Mouse (Mus musculus) olfactory bulb, adult 2 months (tissue): ENCODE data around the gene Dlx3. TPM values are rescaled to one million over a fixed set of nuclear protein-coding genes. Genes with fewer than 3 reads are reported as not detected.

Experiments
- H3K27ac ChIP-seq: fragments of 200-500 bp; 2 replicates; pipeline ENCODE4 v1.5.1; 2012; ENCODE audit warnings: low read depth, low read length; ENCODE audit not compliant: insufficient read depth
- H3K4me1 ChIP-seq: fragments of 200-500 bp; 2 replicates; pipeline ENCODE4 v1.6.1; 2012; ENCODE audit warnings: low read length; ENCODE audit not compliant: control insufficient read depth, insufficient read depth
- H3K4me3 ChIP-seq: fragments of 200-500 bp; 2 replicates; pipeline ENCODE4 v1.5.1; 2012; ENCODE audit warnings: mild to moderate bottlenecking, low read depth, low read length, moderate library complexity; ENCODE audit not compliant: insufficient read depth
- CTCF ChIP-seq: fragments of 200-500 bp; IDR thresholded peaks from 2 replicates; pipeline ENCODE4 v1.5.1; 2012; ENCODE audit warnings: low read depth, mild to moderate bottlenecking, low read length, moderate library complexity; ENCODE audit not compliant: insufficient read depth
- POLR2A ChIP-seq: fragments of 200-500 bp; IDR thresholded peaks from 2 replicates; pipeline ENCODE4 v1.6.1; 2012; ENCODE audit warnings: mild to moderate bottlenecking, low read depth, low read length, moderate library complexity; ENCODE audit not compliant: insufficient read depth
- WGBS: fragments of 180-500 bp; shearing (Covaris S2); methylation state at CpG from one replicate; pipeline ENCODE4 v1.1.7; 2018; 5-methylcytosine and 5-hydroxymethylcytosine counted together
- polyA plus RNA-seq: library from polyadenylated mRNA; stranded (reverse); fragments of >200 nt; gene quantifications from 2 replicates; pipeline ENCODE4 v1.2.4, GENCODE M21; 2012; ENCODE audit warnings: low replicate concordance; ENCODE audit not compliant: missing spikeins, insufficient read depth, insufficient read length

Dlx3 gene
- polyA plus RNA-seq, 1 experiment: not detected

DNA sequence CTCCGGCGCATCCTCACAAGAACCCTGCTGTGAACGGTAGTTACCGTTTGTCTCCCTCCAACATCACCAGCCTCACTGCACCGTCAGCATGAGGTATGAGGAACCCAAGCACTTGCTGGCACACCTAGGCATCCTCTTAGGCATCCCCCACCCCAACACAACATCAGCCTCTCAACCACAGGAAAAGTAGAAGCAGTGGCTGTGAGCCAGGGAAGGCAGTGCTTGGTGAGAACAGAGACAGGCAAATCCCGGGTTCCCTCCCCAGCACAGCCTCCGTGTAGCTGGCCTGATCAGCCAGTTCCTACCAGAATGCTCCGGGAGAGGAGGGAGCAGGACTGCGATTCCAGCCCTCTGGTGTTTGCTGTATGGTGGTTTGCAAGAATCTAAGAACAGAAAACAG lies 28.8 kb downstream of the Dlx3 start:
- no peak overlapping the region for H3K27ac ChIP-seq
- peaks cover 19% of the 10 kb centered on the region for H3K4me1 ChIP-seq
- no peak for TF ChIP-seq CTCF
- no peak for TF ChIP-seq POLR2A
- 4% methylated on average over 9 of the region's 9 CpGs for WGBS
- no peak overlapping the region for H3K4me3 ChIP-seq

GRCm38 (mm10) chr11:95149462-95150268 lies 29.7 kb downstream of the Dlx3 start:
- Histone ChIP-seq H3K4me1 (peaks cover 19% of the 10 kb centered on the region), H3K27ac (no peak overlapping the region), H3K4me3 (no peak overlapping the region)
- no peak for TF ChIP-seq POLR2A
- no peak for TF ChIP-seq CTCF
- WGBS: 4% methylated on average over 27 of the region's 27 CpGs

GRCm38 (mm10) chr11:95150269-95151049 lies 30.5 kb downstream of the Dlx3 start:
- TF ChIP-seq POLR2A (no peak), CTCF (no peak)
- Histone ChIP-seq H3K4me3 (no peak overlapping the region), H3K27ac (no peak overlapping the region), H3K4me1 (peaks cover 11% of the 10 kb centered on the region)
- 4% methylated on average over 33 of the region's 33 CpGs for WGBS

DNA sequence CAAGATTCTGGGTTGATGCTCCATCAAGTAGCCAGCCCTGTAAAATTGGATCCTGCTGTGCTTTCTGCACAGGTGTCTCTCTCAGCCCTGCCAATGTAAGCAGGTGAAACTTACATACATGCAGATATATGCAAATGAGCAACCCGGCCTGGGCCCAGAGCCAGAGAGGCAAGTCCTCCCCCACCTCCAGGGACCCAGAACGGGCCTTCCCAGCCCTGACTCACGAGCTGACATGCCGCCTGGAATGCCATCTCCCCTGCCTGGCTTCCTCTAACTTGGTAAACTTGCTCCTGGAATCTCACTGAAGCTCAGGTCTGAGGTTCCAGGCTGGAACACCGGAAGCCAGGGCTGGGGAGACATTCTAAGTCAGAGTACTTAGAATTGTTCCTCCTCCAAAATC lies 33.2 kb downstream of the Dlx3 start:
- WGBS: 67% methylated on average over 5 of the region's 5 CpGs
- H3K4me1 ChIP-seq: peaks cover 4% of the 10 kb centered on the region; the same call in 1 of the 2 replicates
- no peak overlapping the region for H3K27ac ChIP-seq
- H3K4me3 ChIP-seq: no peak overlapping the region
- TF ChIP-seq CTCF (no peak), POLR2A (no peak)

DNA sequence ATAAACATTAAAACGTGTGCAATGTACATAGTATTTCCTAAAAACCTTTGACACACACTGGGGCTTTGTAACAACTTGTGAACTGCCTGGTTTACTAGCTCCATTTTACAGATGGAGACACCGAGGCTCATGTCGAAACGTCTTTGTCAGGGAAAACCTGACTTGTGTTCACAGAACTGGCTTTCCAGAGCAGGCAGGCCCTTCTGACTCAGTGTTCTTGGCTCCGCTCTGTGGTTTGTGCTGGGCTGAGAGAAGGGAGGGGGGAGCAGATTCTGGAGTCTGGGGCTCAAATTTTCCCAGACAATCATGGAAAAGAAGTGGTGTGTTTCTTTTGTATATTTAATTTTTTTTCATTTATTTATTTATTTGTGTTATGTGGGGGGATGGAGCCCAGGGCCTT lies 33.8 kb downstream of the Dlx3 start:
- no peak for TF ChIP-seq CTCF
- TF ChIP-seq POLR2A: no peak
- Histone ChIP-seq H3K4me1 (peaks cover 4% of the 10 kb centered on the region; the same call in 1 of the 2 replicates), H3K27ac (no peak overlapping the region), H3K4me3 (no peak overlapping the region)
- 89% methylated on average over 5 of the region's 5 CpGs for WGBS

- Histone ChIP-seq H3K4me1 (peaks cover 2% of the 10 kb centered on the region; the same call in 1 of the 2 replicates), H3K4me3 (no peak overlapping the region), H3K27ac (no peak overlapping the region)
- TF ChIP-seq POLR2A (no peak), CTCF (no peak)
- WGBS: 96% methylated on average over 2 of the region's 2 CpGs
These were observed 35.6 kb downstream of the Dlx3 start for GRCm38 (mm10) chr11:95155511-95155910.

DNA sequence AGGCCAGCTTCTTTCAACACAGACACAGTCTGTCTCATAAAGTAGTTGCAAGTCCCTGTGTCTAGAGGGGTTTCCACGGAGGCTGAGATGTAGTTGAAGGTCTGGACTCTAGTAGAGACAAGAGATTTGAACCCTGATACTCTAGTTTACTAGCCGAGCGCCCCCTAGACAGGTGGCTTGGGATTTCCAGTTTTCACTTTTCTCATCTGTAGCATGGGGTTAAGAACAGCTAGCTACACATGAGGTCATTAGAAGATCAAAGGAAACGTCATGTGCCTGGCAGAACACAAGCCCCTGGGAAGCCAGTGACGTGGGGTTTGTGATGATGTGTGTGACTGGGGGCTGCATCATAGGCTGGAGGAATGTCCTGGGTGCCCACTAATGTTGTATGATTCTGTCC lies 37.4 kb downstream of the Dlx3 start:
- 80% methylated on average over 5 of the region's 5 CpGs for WGBS
- Histone ChIP-seq H3K27ac (no peak overlapping the region), H3K4me1 (no peaks in the 10 kb centered on the region), H3K4me3 (no peak overlapping the region)
- no peak for TF ChIP-seq CTCF

GRCm38 (mm10) chr11:95157872-95158271 lies 38.0 kb downstream of the Dlx3 start:
- no peak for TF ChIP-seq POLR2A
- TF ChIP-seq CTCF: no peak
- Histone ChIP-seq H3K4me1 (no peaks in the 10 kb centered on the region), H3K27ac (no peak overlapping the region), H3K4me3 (no peak overlapping the region)
- 85% methylated on average over 5 of the region's 5 CpGs for whole genome bisulfite sequencing

GRCm38 (mm10) chr11:95159763-95160371 lies 39.9 kb downstream of the Dlx3 start:
- TF ChIP-seq POLR2A (no peak), CTCF (no peak)
- WGBS: 91% methylated on average over 8 of the region's 8 CpGs
- H3K4me3 ChIP-seq: no peak overlapping the region
- H3K27ac ChIP-seq: no peak overlapping the region
- H3K4me1 ChIP-seq: no peaks in the 10 kb centered on the region
